Mouse (Mus musculus) liver, adult 2 months (tissue): Measurements from ENCODE around the gene Dydc1. TPM values are rescaled to one million over a fixed set of nuclear protein-coding genes. Genes with fewer than 3 reads are reported as not detected.
"Not testable (repeated sequence)": the region's sequence is repeated elsewhere in the genome, so short reads cannot be mapped to it uniquely, and the experiment has no call there.

Source experiments
- DNase-seq: peaks from one replicate; pipeline ENCODE4 v3.0.0-alpha.2; 2011; ENCODE audit warnings: low read depth, low spot score; ENCODE audit errors: extremely low read depth
- H3K27ac ChIP-seq: fragments of 200-500 bp; replicated peaks from 2 replicates; pipeline ENCODE4 v1.5.1; 2012; ENCODE audit warnings: low read depth, mild to moderate bottlenecking, control low read depth, inconsistent platforms, low read length; ENCODE audit not compliant: insufficient read depth
- H3K27me3 ChIP-seq: fragments of 200-500 bp; 2 replicates; pipeline ENCODE4 v1.6.1; 2012; ENCODE audit warnings: mild to moderate bottlenecking, moderate library complexity, low read length, inconsistent platforms; ENCODE audit not compliant: control insufficient read depth, insufficient read depth
- H3K36me3 ChIP-seq: fragments of 200-500 bp; 2 replicates; pipeline ENCODE4 v1.6.1; 2012; ENCODE audit warnings: low read length, inconsistent platforms; ENCODE audit not compliant: control insufficient read depth, insufficient read depth
- H3K4me1 ChIP-seq: fragments of 200-500 bp; 2 replicates; pipeline ENCODE4 v1.6.1; 2011; ENCODE audit warnings: low read length; ENCODE audit not compliant: control insufficient read depth, insufficient read depth
- H3K4me3 ChIP-seq: fragments of 200-500 bp; 2 replicates; pipeline ENCODE4 v1.5.1; 2011; ENCODE audit warnings: low read depth, mild to moderate bottlenecking, control low read depth, low read length, moderate library complexity; ENCODE audit not compliant: insufficient read depth
- H3K79me2 ChIP-seq: fragments of 200-500 bp; 2 replicates; pipeline ENCODE4 v1.6.1; 2012; ENCODE audit warnings: inconsistent platforms, mild to moderate bottlenecking, low read length, moderate library complexity; ENCODE audit not compliant: control insufficient read depth, insufficient read depth
- H3K9ac ChIP-seq: fragments of 200-500 bp; 2 replicates; pipeline ENCODE4 v1.6.1; 2012; ENCODE audit warnings: low read depth, mild to moderate bottlenecking, control low read depth, inconsistent platforms, low read length
- CTCF ChIP-seq: fragments of 200-500 bp; IDR thresholded peaks from 2 replicates; pipeline ENCODE4 v1.5.1; 2011; ENCODE audit warnings: low read depth, low read length, control low read depth
- POLR2A ChIP-seq: fragments of 200-500 bp; IDR thresholded peaks from 2 replicates; pipeline ENCODE4 v1.6.1; 2011; ENCODE audit warnings: low read length, control low read depth; ENCODE audit not compliant: insufficient read depth; ENCODE audit errors: extremely low read depth
- WGBS: fragments of 180-500 bp; shearing (Covaris S2); methylation state at CpG from one replicate; pipeline ENCODE4 v1.1.7; 2018; 5-methylcytosine and 5-hydroxymethylcytosine counted together
- polyA plus RNA-seq: library from polyadenylated mRNA; depleted of rRNA; stranded (reverse); fragments of >200 nt; gene quantifications from 2 replicates; pipeline ENCODE4 v1.2.3, GENCODE M21; 2012
- total RNA-seq: library from RNA; depleted of rRNA; stranded (reverse); fragments of >200 nt; gene quantifications from 2 replicates; pipeline ENCODE4 v1.2.3, GENCODE M21; 2014

The Dydc1 gene
- total and polyA plus RNA-seq, 2 experiments = not detected

DNA sequence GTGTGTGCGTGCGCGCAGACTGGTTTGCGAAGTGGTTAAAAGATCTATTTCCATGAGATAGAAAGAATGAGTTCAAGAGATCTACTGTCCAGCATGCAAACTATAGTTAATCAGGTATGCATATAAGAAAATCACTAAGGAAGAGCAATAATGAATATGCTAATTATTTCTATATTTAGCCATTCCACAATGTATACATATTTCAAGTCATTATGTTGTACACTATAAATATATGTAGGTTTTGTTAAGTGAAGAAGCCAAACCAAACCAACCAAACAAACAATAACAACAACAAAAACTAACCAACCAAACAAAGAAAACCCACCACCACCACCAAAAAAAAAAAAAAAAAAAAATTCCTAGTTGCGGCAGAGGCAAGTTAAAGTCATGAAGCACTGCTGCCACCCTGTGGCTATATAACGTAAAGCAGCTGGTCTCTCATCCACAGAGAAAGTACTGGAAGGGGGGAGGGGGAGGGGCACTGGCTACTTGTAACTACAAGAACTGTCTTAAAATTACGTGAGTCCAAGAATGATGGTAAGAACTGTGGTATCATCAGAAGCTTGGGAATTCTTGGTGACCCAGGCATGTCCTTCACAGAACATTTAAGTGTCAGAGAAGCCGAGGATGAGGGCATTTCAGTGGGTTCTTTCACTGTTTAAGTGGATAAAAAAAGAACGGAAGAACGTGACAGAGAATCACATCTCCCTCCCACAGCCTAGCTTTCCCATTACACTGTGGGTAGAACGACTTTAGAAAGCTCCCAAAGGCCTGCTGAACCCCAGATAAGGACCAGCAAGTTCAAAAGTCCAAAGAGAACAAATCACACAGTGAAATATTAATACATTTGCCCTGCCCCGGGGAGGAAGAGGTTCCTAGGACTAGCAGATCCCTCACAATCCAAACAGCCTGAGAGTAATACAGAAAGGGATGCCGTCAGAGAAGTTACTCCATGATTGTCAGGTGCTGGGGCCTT is 39.3 kb upstream of the Dydc1 start:
- H3K27me3 ChIP-seq = no peaks in the 10 kb centered on the region
- H3K4me3 ChIP-seq = no peak overlapping the region
- no peak overlapping the region for H3K9ac ChIP-seq
- no peak overlapping the region for H3K27ac ChIP-seq
- DNase-seq = peak; percentile 64
- H3K79me2 ChIP-seq = no peaks in the 10 kb centered on the region
- no peaks in the 10 kb centered on the region for H3K36me3 ChIP-seq
- TF ChIP-seq CTCF (peak; percentile 45; the same call in 1 of the 2 replicates), POLR2A (no peak)
- 43% methylated on average over 13 of the region's 13 CpGs for WGBS
- H3K4me1 ChIP-seq = peaks cover 3% of the 10 kb centered on the region; the same call in 1 of the 2 replicates

DNA sequence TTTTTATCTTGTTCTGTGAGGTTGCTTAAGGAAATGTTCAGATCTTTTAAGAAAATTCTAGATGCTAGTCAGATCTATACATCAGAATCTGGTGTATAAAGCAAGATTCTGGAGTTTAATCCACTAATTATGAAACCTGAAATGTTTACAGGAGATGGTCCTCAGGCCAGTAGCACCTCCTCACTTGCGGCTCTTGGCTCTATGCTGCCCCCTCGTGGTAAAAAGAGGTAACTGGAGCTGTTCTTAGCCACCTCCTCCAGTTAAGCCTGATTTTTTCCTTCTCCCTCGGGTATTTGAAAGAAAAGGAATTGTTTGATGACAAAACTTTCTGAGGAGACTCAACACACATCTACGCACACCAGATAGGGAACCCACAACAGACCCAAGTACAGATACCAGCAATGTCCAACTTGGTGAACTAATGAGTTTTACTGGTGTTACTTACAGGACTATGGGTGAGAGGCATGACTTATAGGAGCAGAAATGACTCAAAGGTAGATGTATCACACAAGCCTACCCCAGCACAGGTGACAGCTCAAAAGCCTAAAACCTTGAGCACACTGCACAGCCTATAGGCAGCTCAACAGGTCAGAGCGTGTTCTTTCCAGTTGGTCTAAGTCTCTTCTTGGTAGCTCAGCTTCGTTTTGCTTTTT is 37.4 kb upstream of the Dydc1 start:
- no peak overlapping the region for H3K4me3 ChIP-seq
- H3K27me3 ChIP-seq = no peaks in the 10 kb centered on the region
- H3K79me2 ChIP-seq = no peaks in the 10 kb centered on the region
- peak; percentile 49 for DNase-seq
- H3K4me1 ChIP-seq = no peaks in the 10 kb centered on the region
- 33% methylated on average over 6 of the region's 6 CpGs for WGBS
- no peaks in the 10 kb centered on the region for H3K36me3 ChIP-seq
- H3K27ac ChIP-seq = no peak overlapping the region
- H3K9ac ChIP-seq = no peak overlapping the region
- TF ChIP-seq POLR2A (no peak), CTCF (peak; percentile 90)

DNA sequence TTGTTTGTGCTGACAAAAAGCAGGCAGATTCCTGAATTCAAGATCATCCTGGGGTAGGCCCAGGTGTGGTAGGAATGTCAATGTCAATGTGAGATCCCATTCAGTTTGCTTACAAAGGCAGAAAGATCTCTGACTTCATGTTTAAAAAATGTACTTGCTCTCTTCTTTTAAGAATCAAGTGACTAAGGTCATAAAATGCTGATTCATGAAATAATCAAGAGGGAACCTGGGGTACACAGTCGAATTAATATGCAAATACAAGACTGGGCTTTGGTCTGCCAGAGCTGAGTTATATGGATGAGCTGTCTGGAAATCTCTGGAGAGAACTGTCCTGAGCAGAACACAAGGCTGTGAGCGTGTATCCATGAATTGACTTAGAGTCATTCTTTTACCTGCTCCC is 25.3 kb upstream of the Dydc1 start:
- DNase-seq = no peak
- 80% methylated on average over 2 of the region's 2 CpGs for WGBS

DNA sequence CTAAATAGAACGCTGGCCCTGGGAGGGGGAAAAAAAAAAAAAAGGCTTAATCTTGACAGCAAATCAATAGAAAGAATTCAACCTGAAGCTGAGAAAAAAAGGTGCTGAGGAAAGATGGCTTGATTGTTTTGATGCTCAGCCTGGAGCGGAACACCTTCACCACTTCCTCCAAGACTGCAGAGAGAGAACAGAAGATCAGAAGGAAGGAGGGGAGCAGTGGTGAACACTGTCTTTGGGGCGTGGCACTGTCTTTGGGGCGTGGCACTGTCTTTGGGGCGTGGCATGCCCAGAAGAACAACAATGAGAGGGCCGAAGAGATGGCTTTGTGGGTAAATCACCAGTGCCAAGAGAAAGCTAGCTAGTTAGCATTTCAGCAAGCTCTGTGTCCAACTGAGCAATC is 22.2 kb upstream of the Dydc1 start:
- Histone ChIP-seq H3K27ac (no peak overlapping the region), H3K79me2 (no peaks in the 10 kb centered on the region), H3K9ac (no peak overlapping the region), H3K4me3 (no peak overlapping the region), H3K27me3 (no peaks in the 10 kb centered on the region), H3K4me1 (no peaks in the 10 kb centered on the region), H3K36me3 (no peaks in the 10 kb centered on the region)
- WGBS = 69% methylated on average over 6 of the region's 6 CpGs
- no peak for TF ChIP-seq CTCF
- TF ChIP-seq POLR2A = no peak
- no peak for DNase-seq

More for the DNA sequence above, 25.3 kb upstream of the Dydc1 start:
- no peak overlapping the region for H3K27ac ChIP-seq
- H3K4me3 ChIP-seq = no peak overlapping the region
- H3K36me3 ChIP-seq = no peaks in the 10 kb centered on the region
- no peaks in the 10 kb centered on the region for H3K27me3 ChIP-seq
- H3K79me2 ChIP-seq = no peaks in the 10 kb centered on the region
- no peak overlapping the region for H3K9ac ChIP-seq
- no peaks in the 10 kb centered on the region for H3K4me1 ChIP-seq
- TF ChIP-seq CTCF (no peak), POLR2A (no peak)

DNA sequence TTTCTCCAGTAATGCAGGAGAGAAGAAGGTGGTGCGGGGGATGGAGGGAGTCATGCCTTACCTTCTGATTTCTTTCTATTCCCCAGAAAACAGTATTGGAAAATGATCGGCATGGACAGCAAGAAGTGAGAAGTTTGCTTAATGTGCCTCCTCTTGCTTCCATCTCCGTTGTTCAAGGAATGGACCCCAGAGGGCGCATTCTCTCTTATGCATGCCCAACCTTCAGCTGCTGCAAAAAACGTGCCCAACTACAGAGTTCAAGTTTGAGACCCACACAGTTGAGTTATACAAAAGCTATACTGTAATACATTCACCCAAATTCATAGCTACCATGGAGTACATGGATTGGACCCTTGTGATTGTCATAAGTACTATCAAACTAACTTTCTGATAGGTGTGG is 20.2 kb upstream of the Dydc1 start:
- TF ChIP-seq POLR2A (no peak), CTCF (peak; percentile 15; the same call in 1 of the 2 replicates)
- DNase-seq = no peak
- Histone ChIP-seq H3K4me3 (no peak overlapping the region), H3K9ac (no peak overlapping the region), H3K79me2 (no peaks in the 10 kb centered on the region), H3K36me3 (no peaks in the 10 kb centered on the region), H3K27me3 (no peaks in the 10 kb centered on the region), H3K4me1 (no peaks in the 10 kb centered on the region), H3K27ac (no peak overlapping the region)
- 70% methylated on average over 5 of the region's 5 CpGs for WGBS

DNA sequence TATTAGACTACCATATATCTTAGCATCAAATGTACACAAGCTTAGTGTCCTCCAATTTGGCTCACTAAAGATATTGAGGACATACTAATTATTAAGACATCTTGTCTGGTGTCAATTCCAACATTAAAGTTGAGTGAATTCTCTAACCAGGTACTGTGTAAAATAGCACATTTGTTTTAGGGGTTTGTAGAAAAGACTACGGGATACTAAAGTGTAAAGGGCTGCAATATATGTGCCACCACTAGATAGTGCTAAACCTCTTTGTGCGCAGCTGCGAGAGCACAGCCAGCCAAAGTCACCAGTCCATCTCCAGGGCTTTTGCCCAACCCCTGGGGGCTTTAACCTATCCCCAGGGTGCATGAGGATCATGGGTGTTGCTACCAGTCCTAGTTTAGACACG is 19.5 kb upstream of the Dydc1 start:
- not testable (repeated sequence) for H3K4me3 ChIP-seq, H3K36me3 ChIP-seq, H3K27me3 ChIP-seq, H3K27ac ChIP-seq, H3K4me1 ChIP-seq, H3K9ac ChIP-seq, DNase-seq, H3K79me2 ChIP-seq
- WGBS = 27% methylated on average over 3 of the region's 4 CpGs
